Mouse (Mus musculus) midbrain, embryonic 14.5 days (tissue): ENCODE results near the gene Amer1. TPM values are rescaled to one million over a fixed set of nuclear protein-coding genes. Genes with fewer than 3 reads are reported as not detected.

Experiments used
- ATAC-seq: fragments of 200-750 bp; cut with Nextera tagmentation; 2 replicates; pipeline ENCODE4 v1.8.0; 2017; ENCODE audit warnings: moderate number of reproducible peaks, moderate library complexity; ENCODE audit not compliant: low FRiP score, low TSS enrichment
- DNase-seq: peaks from one replicate; pipeline ENCODE4 v3.0.0-alpha.2; 2015
- H3K27ac ChIP-seq: fragments of 300-500 bp; sonication (generic); replicated peaks from 2 replicates; pipeline ENCODE4 v1.5.1; 2014; ENCODE audit warnings: mild to moderate bottlenecking, low read depth, low read length, moderate library complexity
- H3K27me3 ChIP-seq: fragments of 300-500 bp; sonication (generic); 2 replicates; pipeline ENCODE4 v1.6.1; 2014; ENCODE audit warnings: low read length, control low read depth, mixed read lengths; ENCODE audit not compliant: control insufficient read depth, insufficient read depth
- H3K36me3 ChIP-seq: fragments of 300-500 bp; sonication (generic); 2 replicates; pipeline ENCODE4 v1.6.1; 2014; ENCODE audit warnings: low read length, control low read depth; ENCODE audit not compliant: control insufficient read depth, insufficient read depth
- H3K4me1 ChIP-seq: fragments of 300-500 bp; sonication (generic); 2 replicates; pipeline ENCODE4 v1.6.1; 2014; ENCODE audit warnings: mild to moderate bottlenecking, antibody characterized with exemption, low read length, control low read depth; ENCODE audit not compliant: control insufficient read depth, insufficient read depth
- H3K4me2 ChIP-seq: fragments of 300-500 bp; sonication (generic); 2 replicates; pipeline ENCODE4 v1.6.1; 2014; ENCODE audit warnings: mild to moderate bottlenecking, low read length, moderate library complexity
- H3K4me3 ChIP-seq: fragments of 300-500 bp; sonication (generic); replicated peaks from 2 replicates; pipeline ENCODE4 v1.5.1; 2014; ENCODE audit warnings: low read depth, low read length
- H3K9ac ChIP-seq: fragments of 300-500 bp; sonication (generic); replicated peaks from 2 replicates; pipeline ENCODE4 v1.6.1; 2014; ENCODE audit warnings: mild to moderate bottlenecking, low read length, moderate library complexity
- H3K9me3 ChIP-seq: fragments of 300-500 bp; sonication (generic); 2 replicates; pipeline ENCODE4 v1.6.1; 2016; ENCODE audit warnings: low read length, control low read depth, mixed read lengths; ENCODE audit not compliant: control insufficient read depth
- WGBS: fragments of 180-500 bp; shearing (Covaris S2); extraction: QIAGEN DNeasy Blood & Tissue Kit; methylation state at CpG from one replicate; pipeline ENCODE4 v1.1.7; 2014; 5-methylcytosine and 5-hydroxymethylcytosine counted together
- polyA plus RNA-seq: library from polyadenylated mRNA; unstranded; fragments of >200 nt; fragmentation: Nextera tagmentation; extraction: Ambion mirVana; gene quantifications from 2 replicates; pipeline ENCODE4 v1.2.1, GENCODE M21; 2014

Gene Amer1
- polyA plus RNA-seq, 1 experiment from 2014 or later, result 11.1 TPM

GRCm38 (mm10) chrX:95438491-95438890 is 6.2 kb downstream of the Amer1 start:
- Histone ChIP-seq H3K4me3 (no peak overlapping the region), H3K9ac (no peak overlapping the region), H3K36me3 (no peaks in the 10 kb centered on the region), H3K4me1 (0 out of 2 replicates have a peak, but pooled peaks cover 3% of the 10 kb centered on the region), H3K27me3 (no peaks in the 10 kb centered on the region), H3K27ac (no peak overlapping the region), H3K4me2 (no peak overlapping the region), H3K9me3 (no peaks in the 10 kb centered on the region)
- 86% methylated on average over 4 of the region's 4 CpGs for WGBS
- DNase-seq, result no peak
- ATAC-seq, result no peak

- H3K4me1 ChIP-seq, result no peaks in the 10 kb centered on the region
- H3K9me3 ChIP-seq, result no peaks in the 10 kb centered on the region
- H3K27me3 ChIP-seq, result no peaks in the 10 kb centered on the region
- H3K4me3 ChIP-seq, result no peak overlapping the region
- no peaks in the 10 kb centered on the region for H3K36me3 ChIP-seq
- H3K27ac ChIP-seq, result no peak overlapping the region
- H3K4me2 ChIP-seq, result no peak overlapping the region
- 93% methylated on average over 1 of the region's 1 CpGs for WGBS
- ATAC-seq (no peak), DNase-seq (no peak)
- H3K9ac ChIP-seq, result no peak overlapping the region
Measured at GRCm38 (mm10) chrX:95437236-95437635, 7.4 kb downstream of the Amer1 start.

GRCm38 (mm10) chrX:95373101-95373500 is 71.6 kb downstream of the Amer1 start:
- H3K36me3 ChIP-seq, result no peaks in the 10 kb centered on the region
- H3K27ac ChIP-seq, result no peak overlapping the region
- ATAC-seq (no peak), DNase-seq (no peak)
- no peaks in the 10 kb centered on the region for H3K4me1 ChIP-seq
- no peak overlapping the region for H3K9ac ChIP-seq
- H3K27me3 ChIP-seq, result no peaks in the 10 kb centered on the region
- H3K9me3 ChIP-seq, result no peaks in the 10 kb centered on the region
- H3K4me2 ChIP-seq, result no peak overlapping the region
- no peak overlapping the region for H3K4me3 ChIP-seq

Other genes starting within 250 kb of the Amer1 start
- 39.4 and 55.1 TPM in 2 replicates for gene Arhgef9, start 248.0 kb downstream of the Amer1 start, polyA plus RNA-seq
- 0.17 TPM in 1 of 2 replicates, not detected in the other for gene Asb12, start 113.1 kb upstream of the Amer1 start, polyA plus RNA-seq
- gene Pfn5, start 113.2 kb upstream of the Amer1 start, polyA plus RNA-seq, result not detected in 2 replicates
- 80.7 and 86.1 TPM in 2 replicates for gene Zc4h2, start 213.6 kb upstream of the Amer1 start, polyA plus RNA-seq